In genomic region chr3:88074766-88075165, GRCm38 (mm10) we compare ENCODE assay signal across 24 mouse cellular contexts. TPM values are rescaled to one million over a fixed set of nuclear protein-coding genes. Genes with fewer than 3 reads are reported as not detected.
"Had no signal": no experiment of that assay in that cellular context is flagged by ENCODE, and none has a peak within 500 bp of the region (broad histone marks: within the 10 kb centered on the region; RNA-seq: fewer than 3 reads in every experiment).

No protein-coding gene starts in this region.

- H3K27ac ChIP-seq: lung, embryonic 15.5 days; macrophage; midbrain, embryonic 12.5 days; neural tube, embryonic 12.5 days; stomach, embryonic 15.5 days; stomach, postnatal 0 days had no signal

- H3K9ac ChIP-seq: liver, postnatal 0 days; lung, embryonic 15.5 days; midbrain, embryonic 12.5 days; neural tube, embryonic 12.5 days; stomach, embryonic 15.5 days had no signal

- H3K4me1 ChIP-seq: lung, embryonic 15.5 days; midbrain, embryonic 12.5 days; neural tube, embryonic 12.5 days; stomach, embryonic 15.5 days had no signal

- ATAC-seq: liver, postnatal 0 days; lung, postnatal 0 days had no signal

- H3K27me3 ChIP-seq: lung, embryonic 15.5 days; neural tube, embryonic 12.5 days had no signal

- H3K9me3 ChIP-seq: lung, embryonic 15.5 days; megakaryocyte, embryonic 14.5 days; midbrain, embryonic 12.5 days; neural tube, embryonic 12.5 days; stomach, embryonic 15.5 days had no signal

- H3K4me2 ChIP-seq: lung, embryonic 15.5 days; midbrain, embryonic 12.5 days; neural tube, embryonic 12.5 days; stomach, embryonic 15.5 days had no signal

- H3K4me3 ChIP-seq: lung, embryonic 15.5 days; megakaryocyte, embryonic 14.5 days; midbrain, embryonic 12.5 days; neural tube, embryonic 12.5 days; stomach, embryonic 15.5 days had no signal

- DNase-seq: liver, postnatal 0 days; lung, adult 2 months; lung, postnatal 14 days; lung, postnatal 36 days; midbrain, embryonic 14.5 days; right cerebral cortex, postnatal 14 days; thymus, adult 2 months; thymus, postnatal 25 days; thymus, postnatal 4 days had no signal

- H3K36me3 ChIP-seq: lung, embryonic 15.5 days; midbrain, embryonic 12.5 days; neural tube, embryonic 12.5 days; stomach, embryonic 15.5 days had no signal

RNA-seq across cellular contexts. Expression of gene Ttc24, which starts 3.3 kb away (rescaled TPM):
- total RNA-seq: megakaryocyte progenitor cell, adult 5-6 weeks; midbrain, postnatal 0 days; monocyte, adult 5-6 weeks; neutrophil, adult 5-6 weeks had no signal
- polyA plus RNA-seq: liver, postnatal 0 days; lung, adult 2 months; lung, embryonic 15.5 days; lung, postnatal 0 days; macrophage; midbrain, embryonic 12.5 days; midbrain, embryonic 14.5 days; midbrain, postnatal 0 days; neural tube, embryonic 12.5 days; neural tube, embryonic 14.5 days; spleen, adult 2 months; stomach, embryonic 15.5 days; stomach, postnatal 0 days; urinary bladder, adult 2 months had no signal

RNA-seq across cellular contexts. Expression of gene Iqgap3, which starts 7.0 kb away (rescaled TPM):
- total RNA-seq: monocyte, adult 5-6 weeks; neutrophil, adult 5-6 weeks had no signal

RNA-seq across cellular contexts. Expression of gene Hapln2, which starts 47.4 kb away (rescaled TPM):
- total RNA-seq: megakaryocyte progenitor cell, adult 5-6 weeks; monocyte, adult 5-6 weeks; neutrophil, adult 5-6 weeks had no signal
- polyA plus RNA-seq: liver, postnatal 0 days; lung, postnatal 0 days; macrophage; spleen, adult 2 months; stomach, postnatal 0 days had no signal
